Mouse (Mus musculus): ENCODE results near the gene Fcrl5. TPM values are rescaled to one million over a fixed set of nuclear protein-coding genes. Genes with fewer than 3 reads are reported as not detected.
"Not testable (repeated sequence)": the region's sequence is repeated elsewhere in the genome, so short reads cannot be mapped to it uniquely, and the experiment has no call there.

Gene Fcrl5
- total and polyA plus RNA-seq, 3 experiments: 3.8 to 19.2 (median 16.9) TPM

- Histone ChIP-seq H3K36me3 (replicated peaks in 1 of 2; ENCODE audit: control insufficient read depth in 1 of 2, insufficient read depth in 1 of 2, low read length in 1 of 2) (peaks cover 0 to 6% of the 10 kb centered on the region in 2 experiments), H3K79me2 (replicated peaks; ENCODE audit: control insufficient read depth, extremely low read depth, insufficient read depth, poor library complexity, severe bottlenecking) (no peaks in the 10 kb centered on the region), H3K9ac (ENCODE audit: insufficient read depth, low read depth) (no peak overlapping the region), H3K4me3 (replicated peaks in 1 of 3; ENCODE audit: low read depth in 2 of 3, low read length in 2 of 3, poor library complexity in 1 of 3) (no peak overlapping the region), H3K27ac (ENCODE audit: insufficient read depth, low read depth) (no peak overlapping the region), H3K4me2 (ENCODE audit: insufficient read depth, low read depth, poor library complexity, severe bottlenecking) (no peak overlapping the region), H3K27me3 (replicated peaks) (no peaks in the 10 kb centered on the region), H3K4me1 (ENCODE audit: control insufficient read depth in 1 of 2, insufficient read depth in 2 of 2) (peaks cover 3 to 8% of the 10 kb centered on the region in 2 experiments; a peak in 3 of 4 replicates), H3K9me3 (replicated peaks; ENCODE audit: low read length) (peaks cover 2% of the 10 kb centered on the region)
- dilution Hi-C loops (cut with MboI; ENCODE audit: extremely low pct_ligation_motif_present, extremely low pct_unique_long_range_greater_than_20kb, low sequenced_read_pairs): no loop called here
- in situ Hi-C loops (cut with MboI; ENCODE audit: low pct_ligation_motif_present, low pct_unique_long_range_greater_than_20kb, low sequenced_read_pairs): no loop called here
- TF ChIP-seq KAT2A (IDR thresholded peaks at IDR 0.05; ENCODE audit: insufficient replicate concordance, low read length): no peak
- no peak for TF ChIP-seq PAX5 (IDR thresholded peaks at IDR 0.05; ENCODE audit: low read length)
- no peak for TF ChIP-seq MAX (IDR thresholded peaks at IDR 0.05; ENCODE audit: low read length)
- TF ChIP-seq ETS1 (conservative IDR thresholded peaks at IDR 0.05; ENCODE audit: low read depth, low read length): no peak
- TF ChIP-seq ELF1 (IDR thresholded peaks at IDR 0.05; ENCODE audit: low read depth, low read length): no peak
- no peak for TF ChIP-seq MYC (IDR thresholded peaks at IDR 0.05; ENCODE audit: low read depth, low read length)
- TF ChIP-seq E2F4 (IDR thresholded peaks at IDR 0.05; ENCODE audit: insufficient replicate concordance, low read depth, low read length): no peak
- TF ChIP-seq CTCF (conservative IDR thresholded peaks at IDR 0.05 in 1 of 2, IDR thresholded peaks at IDR 0.05 in 1 of 2; ENCODE audit: low read depth in 2 of 2, low read length in 2 of 2): no peak
- no peak for TF ChIP-seq TBP (conservative IDR thresholded peaks at IDR 0.05; ENCODE audit: low read depth, low read length)
- no peak for TF ChIP-seq CHD2 (IDR thresholded peaks at IDR 0.05; ENCODE audit: low read length)
- TF ChIP-seq MAFK (IDR thresholded peaks at IDR 0.05; ENCODE audit: insufficient replicate concordance, low read length): no peak
- no peak for TF ChIP-seq RAD21 (IDR thresholded peaks at IDR 0.05; ENCODE audit: low read depth, low read length)
- no peak for TF ChIP-seq MAZ (IDR thresholded peaks at IDR 0.05; ENCODE audit: low read depth, low read length)
- no peak for TF ChIP-seq RCOR1 (conservative IDR thresholded peaks at IDR 0.05; ENCODE audit: low read depth, low read length)
- no peak for TF ChIP-seq POLR2AphosphoS2 (IDR thresholded peaks at IDR 0.05; ENCODE audit: low read depth, low read length)
- DNase-seq (ENCODE audit: extremely low read depth): no peak
Measured at GRCm38 (mm10) chr3:87467416-87467815, 31.8 kb downstream of the Fcrl5 start.

- H3K27ac ChIP-seq (ENCODE audit: insufficient read depth, low read depth); H3K4me3 ChIP-seq (replicated peaks in 1 of 3; ENCODE audit: low read depth in 2 of 3, low read length in 2 of 3, poor library complexity in 1 of 3); DNase-seq (ENCODE audit: extremely low read depth); H3K4me2 ChIP-seq (ENCODE audit: insufficient read depth, low read depth, poor library complexity, severe bottlenecking); H3K27me3 ChIP-seq (replicated peaks); in situ Hi-C loops (cut with MboI; ENCODE audit: low pct_ligation_motif_present, low pct_unique_long_range_greater_than_20kb, low sequenced_read_pairs); H3K79me2 ChIP-seq (replicated peaks; ENCODE audit: control insufficient read depth, extremely low read depth, insufficient read depth, poor library complexity, severe bottlenecking); H3K9me3 ChIP-seq (replicated peaks; ENCODE audit: low read length); H3K36me3 ChIP-seq (replicated peaks in 1 of 2; ENCODE audit: control insufficient read depth in 1 of 2, insufficient read depth in 1 of 2, low read length in 1 of 2); H3K9ac ChIP-seq (ENCODE audit: insufficient read depth, low read depth); dilution Hi-C loops (cut with MboI; ENCODE audit: extremely low pct_ligation_motif_present, extremely low pct_unique_long_range_greater_than_20kb, low sequenced_read_pairs); H3K4me1 ChIP-seq (ENCODE audit: control insufficient read depth in 1 of 2, insufficient read depth in 2 of 2): not testable (repeated sequence)
Measured at GRCm38 (mm10) chr3:87477948-87478347, 42.4 kb downstream of the Fcrl5 start.

GRCm38 (mm10) chr3:87478596-87478995, 43.0 kb downstream of the Fcrl5 start:
- H3K4me1 ChIP-seq (ENCODE audit: control insufficient read depth in 1 of 2, insufficient read depth in 2 of 2); H3K4me3 ChIP-seq (replicated peaks in 1 of 3; ENCODE audit: low read depth in 2 of 3, low read length in 2 of 3, poor library complexity in 1 of 3); DNase-seq (ENCODE audit: extremely low read depth); H3K9ac ChIP-seq (ENCODE audit: insufficient read depth, low read depth); H3K27ac ChIP-seq (ENCODE audit: insufficient read depth, low read depth); in situ Hi-C loops (cut with MboI; ENCODE audit: low pct_ligation_motif_present, low pct_unique_long_range_greater_than_20kb, low sequenced_read_pairs); H3K27me3 ChIP-seq (replicated peaks); H3K36me3 ChIP-seq (replicated peaks in 1 of 2; ENCODE audit: control insufficient read depth in 1 of 2, insufficient read depth in 1 of 2, low read length in 1 of 2); H3K9me3 ChIP-seq (replicated peaks; ENCODE audit: low read length); H3K79me2 ChIP-seq (replicated peaks; ENCODE audit: control insufficient read depth, extremely low read depth, insufficient read depth, poor library complexity, severe bottlenecking); H3K4me2 ChIP-seq (ENCODE audit: insufficient read depth, low read depth, poor library complexity, severe bottlenecking); dilution Hi-C loops (cut with MboI; ENCODE audit: extremely low pct_ligation_motif_present, extremely low pct_unique_long_range_greater_than_20kb, low sequenced_read_pairs): not testable (repeated sequence)

- DNase-seq (ENCODE audit: extremely low read depth); dilution Hi-C loops (cut with MboI; ENCODE audit: extremely low pct_ligation_motif_present, extremely low pct_unique_long_range_greater_than_20kb, low sequenced_read_pairs); H3K4me2 ChIP-seq (ENCODE audit: insufficient read depth, low read depth, poor library complexity, severe bottlenecking); H3K27ac ChIP-seq (ENCODE audit: insufficient read depth, low read depth); H3K9ac ChIP-seq (ENCODE audit: insufficient read depth, low read depth); H3K9me3 ChIP-seq (replicated peaks; ENCODE audit: low read length); H3K27me3 ChIP-seq (replicated peaks); H3K36me3 ChIP-seq (replicated peaks in 1 of 2; ENCODE audit: control insufficient read depth in 1 of 2, insufficient read depth in 1 of 2, low read length in 1 of 2); H3K4me3 ChIP-seq (replicated peaks in 1 of 3; ENCODE audit: low read depth in 2 of 3, low read length in 2 of 3, poor library complexity in 1 of 3); in situ Hi-C loops (cut with MboI; ENCODE audit: low pct_ligation_motif_present, low pct_unique_long_range_greater_than_20kb, low sequenced_read_pairs); H3K79me2 ChIP-seq (replicated peaks; ENCODE audit: control insufficient read depth, extremely low read depth, insufficient read depth, poor library complexity, severe bottlenecking); H3K4me1 ChIP-seq (ENCODE audit: control insufficient read depth in 1 of 2, insufficient read depth in 2 of 2): not testable (repeated sequence)
Measured at GRCm38 (mm10) chr3:87479230-87479629, 43.7 kb downstream of the Fcrl5 start.

Measured in CH12.LX (cell line).